Mouse (Mus musculus) urinary bladder, postnatal 25 days (tissue): ENCODE data around the gene Pef1.
A peak's percentile ranks its signal among the peaks of the same experiment; 100 is the strongest.

Experiments used
- DNase-seq: peaks from one replicate; pipeline ENCODE4 v3.0.0; 2022; ENCODE audit warnings: low spot score

Pef1 gene

DNA sequence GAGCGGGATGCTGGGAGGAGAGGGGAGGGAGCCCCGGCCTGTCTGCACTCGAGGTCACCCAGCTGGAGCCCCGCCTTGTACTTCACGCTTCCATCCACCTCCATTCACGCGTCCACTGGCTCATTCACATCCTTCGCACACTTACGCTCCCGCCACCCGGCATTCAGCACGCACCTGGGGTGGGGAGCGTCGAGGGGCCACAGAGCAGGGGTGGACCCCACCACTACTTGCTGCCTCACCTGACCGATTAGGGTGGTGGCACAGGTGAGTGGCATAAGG, 36.8 kb downstream of the Pef1 start, which contains the start of gene Hcrtr1:
Hcrtr1 (minus strand) TSS at position 146 of the 279 bp plus-strand sequence.
- DNase-seq: no peak

- DNase-seq: no peak
Observed at GRCm38 (mm10) chr4:130140992-130141402, 38.6 kb downstream of the Pef1 start.

GRCm38 (mm10) chr4:130141786-130142185, 39.4 kb downstream of the Pef1 start:
- DNase-seq: no peak

DNA sequence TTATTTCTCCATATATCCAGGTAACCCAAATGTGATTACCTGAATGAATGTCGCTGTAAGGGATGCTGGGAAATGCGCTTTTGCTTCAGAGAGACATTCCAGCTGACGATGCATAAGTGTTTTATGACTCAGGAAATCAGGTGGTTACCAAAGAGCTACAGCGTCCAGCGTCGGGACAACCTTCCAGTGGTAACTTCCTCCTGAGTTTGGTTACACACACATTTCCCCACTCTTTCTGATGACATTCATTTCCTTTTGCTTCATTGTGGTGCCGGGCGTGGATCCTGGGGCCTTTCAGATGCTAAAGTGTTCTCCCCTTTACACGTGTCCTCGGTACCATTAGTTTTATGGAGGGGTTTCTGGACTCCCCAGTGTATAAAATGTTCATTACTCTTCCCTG, 46.0 kb downstream of the Pef1 start:
- no peak for DNase-seq

DNA sequence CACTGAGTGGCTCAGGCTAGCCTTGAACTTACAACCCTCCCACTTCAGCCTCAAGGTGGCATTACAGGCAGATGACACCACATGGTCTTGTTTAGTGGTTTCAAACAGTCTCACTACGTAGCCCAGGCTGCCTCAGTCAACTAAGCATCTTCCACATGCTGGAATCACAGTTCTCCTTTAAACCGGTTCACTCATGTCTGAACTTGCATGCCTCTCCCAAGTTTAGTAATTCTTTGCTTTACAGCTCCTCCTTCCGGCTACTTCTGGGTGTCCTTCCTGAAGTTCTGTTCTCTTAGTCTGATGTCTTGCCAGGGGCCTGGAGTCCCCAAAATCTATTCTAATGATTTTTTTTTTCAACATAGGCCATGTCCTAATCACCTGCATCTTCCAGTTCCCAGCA, 51.9 kb downstream of the Pef1 start:
- no peak for DNase-seq

DNA sequence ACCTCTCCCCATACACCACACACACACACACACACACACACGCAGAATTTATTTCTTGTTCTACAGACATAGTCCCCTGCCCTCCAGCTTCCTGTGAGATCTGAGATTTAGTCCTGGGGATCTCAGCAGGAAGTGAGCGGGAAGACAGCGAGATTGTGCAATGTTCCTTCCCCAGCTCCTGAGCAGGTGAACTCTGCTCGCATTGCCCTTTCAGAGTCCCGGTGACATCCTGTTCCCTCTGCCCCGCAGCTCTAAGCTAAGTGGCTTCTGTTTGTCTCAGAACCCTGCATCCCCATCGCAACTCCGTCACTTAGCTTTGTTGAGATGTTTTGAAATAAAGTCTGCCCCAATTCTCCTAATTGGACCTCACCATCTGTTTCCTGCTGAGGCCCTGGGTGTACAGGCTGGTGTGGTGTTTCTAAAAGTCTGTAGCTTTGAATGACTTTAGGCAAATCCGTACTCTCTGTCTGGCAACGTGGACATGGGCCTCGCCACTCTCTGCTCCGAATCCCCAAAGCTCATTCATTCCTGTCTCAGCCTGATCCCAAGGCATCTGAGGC, 54.5 kb downstream of the Pef1 start:
- DNase-seq: no peak

GRCm38 (mm10) chr4:130161349-130161748, 59.0 kb downstream of the Pef1 start:
- no peak for DNase-seq

- no peak for DNase-seq
Observed at GRCm38 (mm10) chr4:130163391-130163861, 61.1 kb downstream of the Pef1 start.

DNA sequence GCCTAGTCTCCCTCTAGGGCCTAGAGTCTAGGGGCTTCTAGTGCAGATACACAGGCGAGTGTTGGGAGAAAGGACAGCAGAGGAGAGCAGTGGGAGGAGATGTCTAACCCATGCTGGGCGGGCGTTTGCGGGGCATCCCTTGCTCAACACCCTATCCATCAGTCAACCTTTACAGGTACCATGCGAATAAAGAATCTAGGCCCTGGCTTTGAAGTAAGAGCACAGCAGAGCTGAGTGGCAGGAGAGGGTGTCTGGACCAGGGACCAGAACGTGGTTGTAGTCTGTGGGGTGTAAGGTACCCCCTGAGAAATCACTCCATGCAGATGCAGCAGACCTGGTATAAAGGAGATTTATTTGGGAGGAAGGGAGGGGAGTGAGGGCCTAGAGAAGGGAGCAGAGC, 61.8 kb downstream of the Pef1 start:
- DNase-seq: no peak

DNA sequence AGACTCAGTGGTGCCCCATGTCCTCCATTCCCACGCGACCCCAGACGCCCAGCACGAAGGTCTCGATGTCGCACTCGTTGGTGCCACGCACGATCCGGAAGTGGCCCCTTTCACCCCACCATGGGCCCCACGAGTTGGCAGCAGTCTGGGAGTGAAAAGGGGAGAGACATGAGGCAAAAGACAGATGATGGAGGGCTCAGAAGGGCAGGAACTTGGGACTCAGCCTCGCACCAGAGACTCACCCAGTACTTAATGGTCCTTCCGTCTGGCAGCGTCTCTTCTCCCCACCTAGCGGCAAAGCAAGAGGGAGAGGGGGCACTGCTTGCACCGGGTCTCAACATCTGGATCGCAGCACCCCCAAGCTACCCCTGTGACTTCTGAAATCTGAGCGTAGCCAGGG, 63.7 kb downstream of the Pef1 start:
- no peak for DNase-seq

DNA sequence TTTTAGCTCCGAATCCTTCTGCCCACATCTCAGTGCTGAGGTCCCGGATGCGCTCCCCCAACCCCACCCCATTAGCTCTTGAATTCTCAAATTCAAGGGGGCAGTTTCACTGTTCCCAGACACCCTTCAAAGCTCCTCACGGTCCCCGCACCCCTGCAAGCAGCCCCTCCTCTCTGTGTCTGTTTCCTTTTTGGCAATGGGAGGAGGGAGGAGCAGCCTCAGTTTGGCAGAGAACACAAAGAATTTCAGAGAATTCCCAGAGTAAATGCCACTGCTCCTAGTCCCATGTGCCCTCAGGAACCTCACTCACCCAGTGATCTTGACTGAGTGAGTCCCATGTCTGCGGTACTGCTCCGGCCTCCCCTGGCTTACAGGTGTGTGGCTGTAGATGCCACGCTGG, 64.2 kb downstream of the Pef1 start:
- DNase-seq: no peak

DNA sequence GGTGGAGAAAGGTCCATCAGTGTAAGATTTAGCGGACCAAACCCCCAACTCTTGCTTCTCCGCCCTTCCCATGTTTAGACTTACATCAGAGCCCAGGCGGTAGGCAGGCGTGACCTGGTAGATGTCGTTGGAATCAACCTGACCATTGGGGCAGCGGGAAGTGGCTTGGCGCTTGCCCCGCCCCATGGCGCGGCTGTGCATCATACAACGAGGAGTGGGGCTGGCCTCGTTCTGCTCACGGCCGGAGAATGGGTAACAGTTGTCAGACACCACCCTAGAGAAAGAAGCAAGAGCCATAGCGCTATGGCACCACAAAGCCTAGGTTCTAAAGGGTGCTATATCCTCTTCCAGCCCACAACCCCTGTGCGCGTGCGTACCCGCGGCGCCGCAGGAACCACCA, 65.0 kb downstream of the Pef1 start:
- no peak for DNase-seq

- peak; percentile 26 for DNase-seq
Observed at GRCm38 (mm10) chr4:130167814-130168213, 65.5 kb downstream of the Pef1 start.

DNA sequence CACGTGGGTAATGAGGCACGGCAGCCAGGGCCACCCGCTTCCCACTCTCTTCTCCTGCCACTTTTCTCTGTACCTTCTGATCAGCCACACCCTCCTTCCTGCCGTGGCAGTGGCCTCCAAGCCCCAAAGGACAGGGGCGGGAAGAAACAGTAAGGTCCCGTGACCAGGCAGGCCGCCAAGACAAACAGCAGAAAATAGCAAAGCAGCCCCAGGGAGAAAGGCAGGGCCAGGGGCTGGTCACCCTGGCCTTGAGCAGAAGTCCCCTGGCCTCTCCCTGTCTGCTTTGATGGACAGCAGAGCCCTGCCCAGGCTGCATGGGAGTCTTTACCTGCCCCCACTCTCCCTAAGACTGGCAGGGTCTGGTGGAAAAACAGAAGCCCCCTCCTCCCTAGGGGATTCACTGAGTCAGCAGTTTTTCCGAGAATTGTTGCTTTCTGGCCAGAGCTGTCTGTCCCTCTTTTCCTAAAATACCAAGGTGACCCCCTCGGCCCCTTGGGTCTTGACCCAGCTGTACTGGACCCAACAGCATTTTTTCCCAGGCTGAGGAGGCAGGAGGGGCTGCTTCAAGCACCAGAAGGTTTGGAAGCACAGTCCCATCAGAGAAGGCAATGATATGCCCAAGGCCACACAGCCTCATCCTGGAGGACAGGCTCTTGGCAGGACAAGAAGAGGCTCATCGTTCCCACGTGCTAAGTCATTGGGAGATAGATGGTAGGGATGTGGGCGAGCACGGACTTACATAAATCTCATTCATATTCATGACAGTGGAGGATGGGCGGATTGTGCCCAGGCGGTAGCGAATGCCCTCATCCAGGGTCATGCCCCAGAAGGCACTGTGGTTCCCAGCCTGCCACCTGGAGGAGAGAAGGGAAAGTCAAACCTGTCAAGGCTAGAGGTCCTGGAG, 66.2 kb downstream of the Pef1 start:
- peak; percentile 70 for DNase-seq

- no peak for DNase-seq
Observed at GRCm38 (mm10) chr4:130169411-130169971, 67.1 kb downstream of the Pef1 start.

GRCm38 (mm10) chr4:130170362-130170761, 68.0 kb downstream of the Pef1 start:
- no peak for DNase-seq

- peak; percentile 48 for DNase-seq
Observed at GRCm38 (mm10) chr4:130171951-130172765, 69.8 kb downstream of the Pef1 start.

GRCm38 (mm10) chr4:130173060-130173822, 70.9 kb downstream of the Pef1 start:
- DNase-seq: peak; percentile 49

- no peak for DNase-seq
Observed at GRCm38 (mm10) chr4:130173911-130174311, 71.6 kb downstream of the Pef1 start.

GRCm38 (mm10) chr4:130174335-130175031, 72.1 kb downstream of the Pef1 start:
- peak; percentile 66 for DNase-seq
